Mouse (Mus musculus) kidney, adult 11 months (tissue): ENCODE measurements around the gene Rgs10.

Source experiments
- DNase-seq: peaks from one replicate; pipeline ENCODE4 v3.0.0; 2022

The Rgs10 gene

GRCm38 (mm10) chr7:128417930-128418779, at the start of gene Rgs10:
Gene Rgs10 (minus strand): TSS chr7:128418758.
- peak; percentile 42 for DNase-seq

- DNase-seq = peak; percentile 9
Observed at GRCm38 (mm10) chr7:128462406-128462805, 43.8 kb upstream of the Rgs10 start.

DNA sequence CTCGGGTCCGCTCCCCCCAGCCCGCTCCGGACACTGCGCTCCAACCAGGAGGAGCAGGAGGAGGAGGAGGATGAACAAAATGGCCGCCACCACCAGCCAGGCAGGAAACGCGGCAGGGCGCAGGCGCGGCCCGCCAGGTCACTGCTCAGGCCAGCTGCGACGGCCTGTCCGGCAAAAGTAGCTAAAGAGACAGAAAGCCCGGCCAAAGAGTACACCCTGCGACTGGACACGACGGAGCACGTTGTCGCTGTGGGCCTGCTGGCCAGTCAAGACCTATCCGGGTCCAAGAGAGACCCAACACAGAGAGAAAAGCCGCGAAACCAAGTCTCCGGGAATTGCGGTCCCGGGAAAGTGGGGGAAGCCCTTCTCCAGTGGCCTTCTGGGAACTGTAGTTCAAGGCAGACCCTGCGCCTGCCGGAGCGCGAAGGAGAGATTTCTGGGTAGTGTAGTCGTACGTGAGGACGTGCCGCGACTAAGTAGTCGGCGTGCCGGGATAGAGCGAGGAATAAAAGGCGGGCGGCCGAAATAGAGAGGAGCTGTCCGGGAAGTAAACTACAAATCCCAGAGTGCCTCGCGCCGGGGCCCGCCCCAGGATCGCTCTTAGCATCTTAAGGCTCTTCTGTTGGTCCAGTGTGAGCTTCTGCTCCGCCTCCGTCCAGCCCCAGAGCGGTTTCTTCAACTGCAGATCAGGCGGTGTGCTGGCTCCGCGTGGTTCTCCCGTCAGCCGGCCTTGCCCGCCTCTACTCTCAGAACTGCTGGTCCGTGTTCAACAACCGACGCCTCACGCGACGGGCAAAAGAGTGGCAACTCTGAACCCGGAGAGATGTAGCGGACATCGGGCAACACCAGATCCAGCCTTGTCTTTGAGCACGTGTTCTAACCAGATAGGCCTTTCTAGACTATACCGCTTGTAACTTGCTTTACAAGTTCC, 43.0 kb upstream of the Rgs10 start, which contains the start of gene Tial1:
Tial1 (minus strand) TSS at position 433 of the 931 bp plus-strand sequence.
- peak; percentile 99 for DNase-seq

DNA sequence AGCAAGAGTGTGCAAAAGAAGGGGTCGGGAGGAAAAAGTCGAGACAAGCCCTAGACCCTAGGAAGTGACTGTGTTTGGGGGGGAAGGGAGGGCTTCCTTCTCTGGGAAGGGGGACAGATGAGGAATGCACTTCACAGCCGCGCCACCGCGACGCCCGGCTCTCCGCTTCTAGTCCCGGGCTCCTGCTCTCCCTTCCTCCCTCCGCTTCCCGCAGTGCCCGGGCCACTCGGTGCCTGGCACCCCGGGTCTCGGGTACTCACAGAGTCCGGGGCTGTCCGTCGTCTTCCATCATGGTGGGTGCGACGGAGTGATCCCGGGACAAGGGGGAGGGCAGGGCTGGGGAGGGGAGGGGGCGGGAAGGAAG, 42.3 kb upstream of the Rgs10 start:
- DNase-seq = no peak

DNA sequence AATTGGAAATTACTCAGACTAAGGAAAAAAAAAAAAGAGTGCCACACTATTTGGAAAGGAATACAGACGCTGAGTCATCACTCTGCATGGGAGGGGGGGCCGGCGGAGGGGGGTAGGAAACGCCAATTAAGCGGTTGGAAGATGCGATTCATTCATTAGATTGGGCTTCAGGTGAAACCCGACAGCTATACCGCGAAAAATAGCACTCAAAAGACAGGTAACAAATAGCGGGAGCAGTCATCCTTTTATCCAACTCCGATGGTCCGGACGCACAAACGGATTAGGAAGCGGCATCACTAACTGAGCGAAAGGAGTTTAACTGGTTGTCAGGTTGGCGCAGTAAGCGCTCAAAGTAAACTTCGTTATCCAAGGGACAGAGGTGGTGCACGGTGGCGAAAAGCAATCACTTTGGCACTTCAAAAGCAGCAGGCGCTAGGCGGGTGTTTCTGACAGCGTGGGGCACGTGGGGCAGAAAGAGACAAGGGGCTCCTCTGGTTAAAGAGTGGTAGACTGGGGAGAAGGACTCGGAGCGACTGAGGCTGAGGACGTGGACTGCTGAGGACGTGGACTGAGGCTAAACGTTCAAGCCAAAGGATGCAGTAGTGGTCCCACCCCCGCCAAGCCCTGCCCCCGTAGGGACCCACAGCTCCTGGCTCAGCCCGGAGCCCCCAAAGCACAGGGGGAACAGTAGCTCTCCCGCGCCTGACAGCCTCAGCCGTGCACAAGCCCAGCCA, 41.7 kb upstream of the Rgs10 start:
- peak; percentile 24 for DNase-seq

DNA sequence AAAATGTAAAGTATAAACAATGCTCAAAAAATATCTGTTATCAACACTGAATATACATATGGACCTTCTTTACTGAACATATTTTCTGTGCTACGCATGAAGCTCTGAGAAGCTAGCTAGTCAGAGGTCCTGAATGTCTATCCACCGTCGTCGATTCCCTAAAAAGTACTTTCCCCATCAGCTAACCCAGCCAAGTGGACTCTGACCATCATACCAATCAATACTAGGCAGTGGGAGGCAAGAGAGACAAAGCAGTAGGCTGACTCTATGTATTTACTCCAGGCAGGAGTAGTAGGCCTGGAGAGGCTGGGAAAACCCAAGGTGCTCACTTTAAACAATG, 41.2 kb upstream of the Rgs10 start:
- DNase-seq = no peak

- no peak for DNase-seq
Observed at GRCm38 (mm10) chr7:128458011-128458410, 39.5 kb upstream of the Rgs10 start.

GRCm38 (mm10) chr7:128452731-128453130, 34.2 kb upstream of the Rgs10 start:
- DNase-seq = no peak

GRCm38 (mm10) chr7:128440584-128440983, 22.0 kb upstream of the Rgs10 start:
- no peak for DNase-seq

DNA sequence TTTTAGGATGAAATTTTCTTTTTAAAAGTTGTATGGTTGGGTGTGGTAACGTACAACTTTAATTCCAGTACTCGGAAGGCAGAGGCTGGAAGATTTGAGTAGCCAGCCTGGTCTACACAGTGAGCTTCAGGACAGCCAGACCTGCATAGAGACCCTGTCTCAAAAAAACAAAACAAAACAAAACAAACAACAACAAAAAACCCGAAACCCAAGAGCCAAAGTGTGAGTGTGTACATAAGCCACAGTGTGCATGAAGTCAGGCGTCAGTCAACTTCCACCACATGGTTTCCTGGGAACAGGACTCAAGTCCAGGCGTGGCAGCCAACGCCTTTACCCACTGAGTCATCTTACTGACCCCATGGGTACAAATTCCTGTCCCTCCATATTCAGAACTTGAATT, 20.7 kb upstream of the Rgs10 start:
- no peak for DNase-seq

- no peak for DNase-seq
Observed at GRCm38 (mm10) chr7:128438131-128438530, 19.6 kb upstream of the Rgs10 start.

- no peak for DNase-seq
Observed at GRCm38 (mm10) chr7:128433213-128433612, 14.7 kb upstream of the Rgs10 start.

GRCm38 (mm10) chr7:128432574-128432973, 14.0 kb upstream of the Rgs10 start:
- no peak for DNase-seq

GRCm38 (mm10) chr7:128422491-128422890, 3.9 kb upstream of the Rgs10 start:
- no peak for DNase-seq

DNA sequence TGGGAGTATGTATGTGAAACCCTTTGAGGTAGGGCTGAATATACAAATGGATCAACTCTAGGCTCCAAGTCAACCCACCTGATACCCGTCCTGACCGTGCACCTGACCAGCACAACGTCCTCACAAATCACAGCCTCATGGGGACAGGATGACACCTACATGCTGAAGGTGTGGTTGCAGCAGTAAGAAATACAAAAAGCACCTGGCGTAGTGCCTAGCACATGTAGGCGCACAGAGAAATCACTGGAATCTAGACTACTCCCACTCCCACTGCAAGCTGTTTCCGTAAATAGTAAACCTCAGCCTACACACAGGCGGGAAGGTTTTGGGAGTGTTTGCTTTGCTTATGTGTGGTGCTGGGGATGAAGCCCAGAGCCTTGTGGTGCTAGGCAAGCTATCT, 3.1 kb upstream of the Rgs10 start:
- no peak for DNase-seq

DNA sequence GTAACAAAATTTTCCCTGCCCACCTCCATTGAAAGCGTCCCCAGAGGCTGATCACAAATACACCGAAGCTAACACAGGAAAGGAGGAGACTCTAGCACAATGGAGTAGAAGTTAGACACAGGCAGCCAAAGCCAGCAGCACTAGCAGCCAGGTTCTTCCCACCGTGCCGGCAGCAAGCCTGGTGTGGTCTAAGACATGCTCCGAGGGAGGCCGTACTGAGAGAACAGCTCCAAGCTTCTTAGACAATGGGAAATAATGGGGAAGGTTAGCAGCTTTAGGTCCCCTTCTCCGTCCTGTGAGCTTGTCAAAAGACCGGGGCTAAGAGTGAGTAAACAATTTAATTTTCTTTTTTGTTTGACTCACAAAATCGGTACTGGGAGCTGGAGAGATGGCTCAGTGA, 1.1 kb upstream of the Rgs10 start:
- DNase-seq = no peak

- DNase-seq = no peak
Observed at GRCm38 (mm10) chr7:128417226-128417929, 1.2 kb downstream of the Rgs10 start.

DNA sequence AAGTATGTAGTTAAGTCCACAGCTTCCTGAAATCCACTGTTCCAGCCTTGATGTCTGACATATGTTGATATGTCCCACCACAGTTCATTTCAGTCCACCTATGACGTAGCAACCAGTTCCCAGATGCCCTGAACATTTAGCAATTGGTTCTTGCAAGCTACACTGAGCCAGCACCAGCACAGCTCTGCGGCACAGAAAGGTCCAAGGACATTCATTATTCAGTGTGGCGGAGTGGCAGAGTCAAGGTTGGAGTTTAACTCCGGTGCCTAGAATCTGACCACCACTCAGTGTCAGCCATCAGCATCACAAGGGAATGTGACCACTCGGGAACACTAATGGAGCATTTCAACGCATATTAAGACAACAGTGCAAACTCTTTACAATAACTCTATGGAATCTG, 1.9 kb downstream of the Rgs10 start:
- no peak for DNase-seq

DNA sequence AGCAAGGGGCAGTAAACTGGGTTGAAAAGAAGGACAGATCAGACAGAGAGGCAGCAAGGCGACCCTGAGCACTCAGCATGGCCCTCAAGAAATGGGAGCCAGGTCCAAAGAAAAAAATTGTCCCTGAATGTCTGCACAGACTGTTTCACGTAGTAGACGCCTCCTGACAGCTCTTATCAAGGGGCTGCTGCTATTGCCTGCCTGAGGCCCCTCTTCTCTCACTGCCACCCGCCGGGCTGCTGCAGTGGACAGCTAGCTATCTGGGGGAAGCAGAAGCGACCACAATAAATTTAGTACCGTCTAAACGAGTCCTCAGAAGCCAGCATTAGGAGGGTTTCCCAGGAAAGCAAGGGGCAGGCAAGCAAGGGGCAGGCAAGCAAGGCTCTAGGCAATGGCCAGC, 4.1 kb downstream of the Rgs10 start:
- no peak for DNase-seq

DNA sequence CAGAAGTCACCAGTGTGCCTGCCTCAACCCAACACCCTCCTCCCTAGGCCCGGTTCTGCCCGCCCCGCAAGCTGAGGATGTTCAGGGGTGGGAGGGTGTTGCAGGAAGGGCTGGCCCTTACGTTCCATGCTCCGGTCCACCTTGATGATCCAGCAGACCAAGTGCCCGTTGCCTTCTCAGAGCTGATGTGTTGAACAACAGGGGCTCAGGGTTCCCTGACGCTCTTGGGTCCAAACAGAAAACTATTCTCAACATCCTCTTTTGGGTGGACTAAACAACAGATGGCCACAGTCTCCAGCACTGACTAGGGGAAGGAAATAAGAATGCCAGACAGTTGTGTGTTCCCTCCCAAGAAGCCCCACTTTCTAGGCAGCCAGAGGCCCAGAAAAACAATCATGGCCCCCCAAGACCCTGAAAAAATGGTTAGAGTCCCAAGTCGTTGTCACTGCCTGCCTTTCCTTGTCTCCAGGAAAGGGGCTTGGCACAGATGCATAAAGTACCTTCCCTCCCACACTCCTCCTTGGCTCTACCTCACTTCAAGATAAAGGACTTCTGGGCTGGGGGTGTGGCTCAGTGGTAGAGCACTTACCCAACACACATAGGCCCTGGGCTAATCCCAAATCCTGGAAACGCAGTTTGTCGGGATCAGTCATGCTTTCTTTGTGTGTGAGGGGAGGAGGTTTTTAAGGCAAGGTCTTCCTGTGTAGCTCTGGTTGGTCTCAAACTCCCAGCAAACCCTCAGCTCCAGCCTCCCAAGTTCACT, 6.3 kb downstream of the Rgs10 start:
- no peak for DNase-seq

DNA sequence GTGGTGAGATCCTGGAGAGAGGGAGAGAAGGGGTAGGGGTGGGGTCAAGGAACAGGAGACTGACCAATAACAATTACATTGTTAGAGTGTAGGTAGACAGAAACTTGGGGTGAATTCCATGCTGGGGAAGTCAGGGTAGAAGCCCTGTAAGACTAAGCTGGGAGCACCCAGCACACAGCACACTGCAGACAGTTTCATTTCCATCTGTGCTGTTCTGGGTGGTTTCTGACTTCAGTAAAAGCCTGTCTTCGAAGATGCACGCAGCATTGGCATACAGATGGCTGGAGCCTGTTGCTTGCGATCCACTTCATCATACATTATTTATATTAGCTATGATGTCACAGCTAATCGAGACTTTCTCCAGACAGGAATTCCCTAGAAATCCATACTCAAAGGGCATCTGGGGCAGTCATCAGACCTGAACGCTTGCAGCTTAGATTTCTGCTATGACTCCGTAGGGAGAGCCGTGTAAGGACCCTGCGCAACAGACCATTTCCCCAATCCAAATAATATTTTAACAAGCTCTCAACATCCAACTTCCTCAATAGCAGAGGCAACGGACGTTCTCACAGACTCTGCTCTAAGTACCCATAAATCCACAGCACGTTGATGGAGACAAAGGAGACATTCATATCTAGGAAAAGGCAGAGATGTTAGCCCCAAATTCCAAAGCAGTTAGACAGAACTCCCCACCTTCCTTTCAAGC, 7.7 kb downstream of the Rgs10 start:
- DNase-seq = no peak
